Mouse (Mus musculus): ENCODE results near the gene Hmgcs2. TPM values are rescaled to one million over a fixed set of nuclear protein-coding genes. Genes with fewer than 3 reads are reported as not detected.
"Not testable (repeated sequence)": the region's sequence is repeated elsewhere in the genome, so short reads cannot be mapped to it uniquely, and the experiment has no call there.

Gene Hmgcs2
- polyA plus RNA-seq, 1 experiment from 2014 or later: 16.8 TPM

GRCm38 (mm10) chr3:98339097-98339705, 59.0 kb downstream of the Hmgcs2 start:
- 0% methylated on average over 45 of the region's 46 CpGs for WGBS
- H3K4me2 ChIP-seq (ENCODE audit: low read length): peak overlapping the region; percentile 98
- H3K36me3 ChIP-seq (ENCODE audit: control insufficient read depth, insufficient read depth, low read length): no peaks in the 10 kb centered on the region
- H3K27ac ChIP-seq (ENCODE audit: low read length): peak overlapping the region; percentile 48; the same call in 1 of the 2 replicates
- H3K9ac ChIP-seq (ENCODE audit: low read depth, low read length): peak overlapping the region; percentile 65
- peak; percentile 40 for ATAC-seq
- peaks cover 26% of the 10 kb centered on the region for H3K4me1 ChIP-seq (ENCODE audit: control insufficient read depth, insufficient read depth, low read length)
- no peaks in the 10 kb centered on the region for H3K9me3 ChIP-seq (replicated peaks; ENCODE audit: control insufficient read depth, low read length, poor library complexity, severe bottlenecking)
- peak overlapping the region; percentile 54 for H3K4me3 ChIP-seq (ENCODE audit: low read depth, low read length)
- H3K27me3 ChIP-seq (ENCODE audit: control insufficient read depth, insufficient read depth, low read depth, low read length): no peaks in the 10 kb centered on the region

- not testable (repeated sequence) for H3K27me3 ChIP-seq (ENCODE audit: control insufficient read depth, insufficient read depth, low read depth, low read length); H3K36me3 ChIP-seq (ENCODE audit: control insufficient read depth, insufficient read depth, low read length); H3K9me3 ChIP-seq (replicated peaks; ENCODE audit: control insufficient read depth, low read length, poor library complexity, severe bottlenecking)
- Histone ChIP-seq H3K4me3 (ENCODE audit: low read depth, low read length) (peak within 1 kb of the TSS; percentile 54), H3K4me2 (ENCODE audit: low read length) (peak within 1 kb of the TSS; percentile 98), H3K4me1 (ENCODE audit: control insufficient read depth, insufficient read depth, low read length) (peaks cover 26% of the 10 kb centered on the region), H3K27ac (ENCODE audit: low read length) (peak within 1 kb of the TSS; percentile 48; the same call in 1 of the 2 replicates), H3K9ac (ENCODE audit: low read depth, low read length) (peak within 1 kb of the TSS; percentile 65)
- peak; percentile 44 for ATAC-seq
- WGBS: 0% methylated on average over 10 of the region's 10 CpGs
Measured at GRCm38 (mm10) chr3:98339706-98340109, 59.5 kb downstream of the Hmgcs2 start, which contains the start of gene Phgdh. Phgdh (minus strand) TSS chr3:98339990.

GRCm38 (mm10) chr3:98340818-98341594, 60.8 kb downstream of the Hmgcs2 start:
- no peak for ATAC-seq
- Histone ChIP-seq H3K36me3 (ENCODE audit: control insufficient read depth, insufficient read depth, low read length) (no peaks in the 10 kb centered on the region), H3K9me3 (replicated peaks; ENCODE audit: control insufficient read depth, low read length, poor library complexity, severe bottlenecking) (no peaks in the 10 kb centered on the region), H3K4me3 (ENCODE audit: low read depth, low read length) (no peak overlapping the region), H3K27ac (ENCODE audit: low read length) (no peak overlapping the region), H3K9ac (ENCODE audit: low read depth, low read length) (no peak overlapping the region), H3K27me3 (ENCODE audit: control insufficient read depth, insufficient read depth, low read depth, low read length) (no peaks in the 10 kb centered on the region), H3K4me2 (ENCODE audit: low read length) (no peak overlapping the region), H3K4me1 (ENCODE audit: control insufficient read depth, insufficient read depth, low read length) (peaks cover 22% of the 10 kb centered on the region)
- 86% methylated on average over 17 of the region's 17 CpGs for WGBS

- H3K4me2 ChIP-seq (ENCODE audit: low read length): no peak overlapping the region
- H3K9ac ChIP-seq (ENCODE audit: low read depth, low read length): no peak overlapping the region
- no peaks in the 10 kb centered on the region for H3K36me3 ChIP-seq (ENCODE audit: control insufficient read depth, insufficient read depth, low read length)
- H3K27me3 ChIP-seq (ENCODE audit: control insufficient read depth, insufficient read depth, low read depth, low read length): no peaks in the 10 kb centered on the region
- WGBS: 94% methylated on average over 3 of the region's 3 CpGs
- peaks cover 12% of the 10 kb centered on the region for H3K4me1 ChIP-seq (ENCODE audit: control insufficient read depth, insufficient read depth, low read length)
- ATAC-seq: no peak
- H3K4me3 ChIP-seq (ENCODE audit: low read depth, low read length): no peak overlapping the region
- H3K9me3 ChIP-seq (replicated peaks; ENCODE audit: control insufficient read depth, low read length, poor library complexity, severe bottlenecking): no peaks in the 10 kb centered on the region
- no peak overlapping the region for H3K27ac ChIP-seq (ENCODE audit: low read length)
Measured at GRCm38 (mm10) chr3:98343235-98343634, 63.0 kb downstream of the Hmgcs2 start.

- Histone ChIP-seq H3K27ac (ENCODE audit: low read length) (no peak overlapping the region), H3K4me1 (ENCODE audit: control insufficient read depth, insufficient read depth, low read length) (no peaks in the 10 kb centered on the region; the same call in 1 of the 2 replicates), H3K4me3 (ENCODE audit: low read depth, low read length) (no peak overlapping the region), H3K9me3 (replicated peaks; ENCODE audit: control insufficient read depth, low read length, poor library complexity, severe bottlenecking) (no peaks in the 10 kb centered on the region), H3K27me3 (ENCODE audit: control insufficient read depth, insufficient read depth, low read depth, low read length) (no peaks in the 10 kb centered on the region), H3K36me3 (ENCODE audit: control insufficient read depth, insufficient read depth, low read length) (no peaks in the 10 kb centered on the region), H3K9ac (ENCODE audit: low read depth, low read length) (no peak overlapping the region), H3K4me2 (ENCODE audit: low read length) (no peak overlapping the region)
- ATAC-seq: no peak
- 89% methylated on average over 6 of the region's 6 CpGs for WGBS
Measured at GRCm38 (mm10) chr3:98348106-98348505, 67.9 kb downstream of the Hmgcs2 start.

- ATAC-seq: peak; percentile 45; the same call in 1 of the 2 replicates
Measured at GRCm38 (mm10) chr3:98348705-98349104, 68.5 kb downstream of the Hmgcs2 start.

GRCm38 (mm10) chr3:98353892-98354291, 73.7 kb downstream of the Hmgcs2 start:
- WGBS: 33% methylated on average over 7 of the region's 7 CpGs
- Histone ChIP-seq H3K9me3 (replicated peaks; ENCODE audit: control insufficient read depth, low read length, poor library complexity, severe bottlenecking) (no peaks in the 10 kb centered on the region), H3K4me1 (ENCODE audit: control insufficient read depth, insufficient read depth, low read length) (no peaks in the 10 kb centered on the region), H3K27me3 (ENCODE audit: control insufficient read depth, insufficient read depth, low read depth, low read length) (no peaks in the 10 kb centered on the region), H3K4me3 (ENCODE audit: low read depth, low read length) (no peak overlapping the region), H3K27ac (ENCODE audit: low read length) (no peak overlapping the region), H3K9ac (ENCODE audit: low read depth, low read length) (no peak overlapping the region), H3K4me2 (ENCODE audit: low read length) (no peak overlapping the region), H3K36me3 (ENCODE audit: control insufficient read depth, insufficient read depth, low read length) (no peaks in the 10 kb centered on the region)
- ATAC-seq: 0 out of 2 replicates have a peak, but pooled peaks have one; percentile 12

More at GRCm38 (mm10) chr3:98348705-98349104, 68.5 kb downstream of the Hmgcs2 start:
- no peak overlapping the region for H3K27ac ChIP-seq (ENCODE audit: low read length)
- H3K4me3 ChIP-seq (ENCODE audit: low read depth, low read length): no peak overlapping the region
- H3K9ac ChIP-seq (ENCODE audit: low read depth, low read length): no peak overlapping the region
- H3K27me3 ChIP-seq (ENCODE audit: control insufficient read depth, insufficient read depth, low read depth, low read length): no peaks in the 10 kb centered on the region
- no peaks in the 10 kb centered on the region; the same call in 1 of the 2 replicates for H3K4me1 ChIP-seq (ENCODE audit: control insufficient read depth, insufficient read depth, low read length)
- no peaks in the 10 kb centered on the region for H3K36me3 ChIP-seq (ENCODE audit: control insufficient read depth, insufficient read depth, low read length)
- WGBS: 22% methylated on average over 8 of the region's 8 CpGs
- H3K9me3 ChIP-seq (replicated peaks; ENCODE audit: control insufficient read depth, low read length, poor library complexity, severe bottlenecking): no peaks in the 10 kb centered on the region
- no peak overlapping the region for H3K4me2 ChIP-seq (ENCODE audit: low read length)

- 58% methylated on average over 10 of the region's 10 CpGs for WGBS
- Histone ChIP-seq H3K4me1 (ENCODE audit: control insufficient read depth, insufficient read depth, low read length) (no peaks in the 10 kb centered on the region), H3K9ac (ENCODE audit: low read depth, low read length) (no peak overlapping the region), H3K9me3 (replicated peaks; ENCODE audit: control insufficient read depth, low read length, poor library complexity, severe bottlenecking) (no peaks in the 10 kb centered on the region), H3K36me3 (ENCODE audit: control insufficient read depth, insufficient read depth, low read length) (no peaks in the 10 kb centered on the region), H3K4me3 (ENCODE audit: low read depth, low read length) (no peak overlapping the region), H3K27me3 (ENCODE audit: control insufficient read depth, insufficient read depth, low read depth, low read length) (no peaks in the 10 kb centered on the region), H3K27ac (ENCODE audit: low read length) (no peak overlapping the region), H3K4me2 (ENCODE audit: low read length) (no peak overlapping the region)
- ATAC-seq: peak; percentile 63
Measured at GRCm38 (mm10) chr3:98355344-98356025, 75.2 kb downstream of the Hmgcs2 start.
